Mouse (Mus musculus): ENCODE results near the gene Got1. TPM values are rescaled to one million over a fixed set of nuclear protein-coding genes. Genes with fewer than 3 reads are reported as not detected.

Gene Got1
- polyA plus RNA-seq, 1 experiment from 2014 or later = 49.3 TPM

DNA sequence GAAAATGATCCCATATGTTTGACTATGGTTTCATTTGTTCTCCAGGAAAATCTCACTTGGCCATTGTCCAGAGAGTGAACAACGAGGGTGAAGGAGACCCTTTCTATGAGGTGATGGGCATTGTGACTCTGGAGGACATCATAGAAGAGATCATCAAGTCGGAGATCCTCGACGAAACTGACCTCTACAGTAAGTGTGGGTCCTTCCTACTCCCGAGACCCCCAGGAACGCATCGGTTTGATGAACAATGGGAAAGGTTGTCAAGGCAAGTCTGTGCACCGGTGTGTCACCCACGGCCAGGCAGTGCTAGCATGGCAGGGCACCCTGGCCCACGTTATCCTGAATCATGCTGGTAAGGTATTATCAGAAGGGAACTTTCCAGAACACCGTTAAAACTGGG, 59.3 kb downstream of the Got1 start:
- no peak overlapping the region for H3K4me3 ChIP-seq (ENCODE audit: low read depth, low read length)

DNA sequence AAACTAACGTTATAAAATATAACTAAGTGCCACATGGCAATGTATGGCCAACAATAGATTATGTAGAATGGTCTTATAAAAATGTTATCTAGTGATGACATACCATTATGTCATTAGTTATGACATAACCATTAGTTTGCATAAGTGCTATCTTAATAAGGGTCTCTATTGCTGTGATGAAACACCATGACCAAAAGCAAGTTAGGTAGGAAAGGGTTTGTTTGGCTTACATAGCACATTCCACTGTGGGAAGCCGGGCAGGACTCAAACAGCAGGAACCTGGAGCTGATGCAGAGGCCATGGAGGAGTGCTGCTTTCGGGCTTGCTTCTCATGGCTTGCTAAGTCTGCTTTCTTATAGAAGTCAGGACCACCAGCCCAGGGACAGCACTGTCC, 60.1 kb downstream of the Got1 start:
- Histone ChIP-seq H3K9me3 (ENCODE audit: control insufficient read depth, low read length) (no peaks in the 10 kb centered on the region), H3K4me3 (ENCODE audit: low read depth, low read length) (no peak overlapping the region), H3K9ac (ENCODE audit: low read length) (no peak overlapping the region), H3K27ac (replicated peaks) (no peak overlapping the region), H3K4me2 (replicated peaks; ENCODE audit: low read depth) (no peak overlapping the region), H3K27me3 (ENCODE audit: control insufficient read depth, insufficient read depth, low read length) (no peaks in the 10 kb centered on the region), H3K4me1 (replicated peaks; ENCODE audit: control insufficient read depth, insufficient read depth) (no peaks in the 10 kb centered on the region), H3K36me3 (ENCODE audit: control insufficient read depth, insufficient read depth, low read length) (no peaks in the 10 kb centered on the region)
- TF ChIP-seq CTCF (IDR thresholded peaks at IDR 0.05; ENCODE audit: low read depth) (no peak), EP300 (optimal IDR thresholded peaks at IDR 0.05) (no peak)
- 68% methylated on average over 3 of the region's 3 CpGs for WGBS
- DNase-seq (ENCODE audit: low spot score) = no peak
- ATAC-seq (ENCODE audit: low FRiP score, low TSS enrichment) = no peak

More for the DNA sequence above, 59.3 kb downstream of the Got1 start:
- H3K4me1 ChIP-seq (replicated peaks; ENCODE audit: control insufficient read depth, insufficient read depth) = no peaks in the 10 kb centered on the region
- no peaks in the 10 kb centered on the region for H3K36me3 ChIP-seq (ENCODE audit: control insufficient read depth, insufficient read depth, low read length)
- DNase-seq (ENCODE audit: low spot score) (no peak), ATAC-seq (ENCODE audit: low FRiP score, low TSS enrichment) (no peak)
- H3K27ac ChIP-seq (replicated peaks) = no peak overlapping the region
- no peaks in the 10 kb centered on the region for H3K9me3 ChIP-seq (ENCODE audit: control insufficient read depth, low read length)
- no peak overlapping the region for H3K4me2 ChIP-seq (replicated peaks; ENCODE audit: low read depth)
- TF ChIP-seq EP300 (optimal IDR thresholded peaks at IDR 0.05) (no peak), CTCF (IDR thresholded peaks at IDR 0.05; ENCODE audit: low read depth) (no peak)
- 90% methylated on average over 11 of the region's 11 CpGs for WGBS
- no peak overlapping the region for H3K9ac ChIP-seq (ENCODE audit: low read length)
- no peaks in the 10 kb centered on the region for H3K27me3 ChIP-seq (ENCODE audit: control insufficient read depth, insufficient read depth, low read length)

DNA sequence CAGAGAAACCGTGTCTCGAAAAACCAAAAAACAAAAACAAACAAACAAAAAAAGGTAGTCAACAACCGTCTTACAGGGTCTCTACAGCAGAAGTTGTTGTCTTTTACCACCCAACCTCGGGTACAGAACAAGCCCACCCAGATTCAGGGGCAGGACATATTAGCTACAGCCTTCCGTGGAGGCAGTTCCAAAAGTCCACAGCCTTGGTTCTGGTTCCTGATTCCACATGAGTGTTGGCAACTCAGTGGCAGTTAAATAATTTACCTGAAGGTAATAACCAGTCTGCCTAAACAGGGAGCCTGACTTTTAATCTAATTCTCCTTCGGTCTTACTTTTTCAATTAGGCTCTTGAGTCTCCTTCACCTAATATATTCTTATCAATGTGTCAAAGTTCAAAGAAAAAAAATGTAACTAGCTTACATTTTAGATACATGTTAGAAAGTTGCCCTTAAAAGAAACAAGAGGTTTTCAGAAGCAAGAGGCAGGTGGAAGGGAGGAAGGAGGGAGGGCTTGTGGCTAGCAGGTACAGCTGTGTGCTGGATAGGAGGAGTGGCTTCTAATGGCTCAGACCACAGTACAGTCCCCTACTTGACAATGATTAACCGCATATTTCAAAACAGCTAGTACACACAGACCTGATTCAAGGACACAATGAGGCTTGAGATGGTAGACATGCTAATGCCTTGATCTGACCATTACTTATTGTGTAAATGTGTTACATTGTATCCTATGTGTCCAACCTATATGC, 60.7 kb downstream of the Got1 start:
- Histone ChIP-seq H3K36me3 (ENCODE audit: control insufficient read depth, insufficient read depth, low read length) (no peaks in the 10 kb centered on the region), H3K4me3 (ENCODE audit: low read depth, low read length) (no peak overlapping the region), H3K4me2 (replicated peaks; ENCODE audit: low read depth) (no peak overlapping the region), H3K27ac (replicated peaks) (no peak overlapping the region), H3K27me3 (ENCODE audit: control insufficient read depth, insufficient read depth, low read length) (no peaks in the 10 kb centered on the region), H3K4me1 (replicated peaks; ENCODE audit: control insufficient read depth, insufficient read depth) (no peaks in the 10 kb centered on the region), H3K9ac (ENCODE audit: low read length) (no peak overlapping the region), H3K9me3 (ENCODE audit: control insufficient read depth, low read length) (no peaks in the 10 kb centered on the region)
- ATAC-seq (ENCODE audit: low FRiP score, low TSS enrichment) = no peak
- TF ChIP-seq CTCF (IDR thresholded peaks at IDR 0.05; ENCODE audit: low read depth) (no peak), EP300 (optimal IDR thresholded peaks at IDR 0.05) (no peak)
- no peak for DNase-seq (ENCODE audit: low spot score)
- 89% methylated on average over 7 of the region's 7 CpGs for WGBS

DNA sequence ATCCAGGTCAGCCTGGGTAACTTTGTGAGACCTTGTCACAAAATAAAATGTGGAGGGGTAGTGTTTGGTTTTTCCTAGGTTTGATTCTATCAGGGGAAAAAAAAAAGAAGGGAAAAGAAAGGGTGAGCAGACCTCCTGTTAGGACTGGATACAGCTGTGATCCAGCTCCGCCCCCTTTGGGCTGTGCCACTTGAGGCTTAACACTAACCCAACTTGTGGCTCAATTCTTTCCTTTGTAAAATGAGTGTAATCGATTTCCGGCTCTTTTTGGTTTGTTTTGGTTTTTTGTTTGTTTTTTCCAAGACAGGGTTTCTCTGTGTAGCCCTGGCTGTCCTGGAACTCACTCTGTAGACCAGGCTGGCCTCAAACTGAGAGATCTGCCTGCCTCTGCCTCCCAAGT, 62.3 kb downstream of the Got1 start:
- no peak overlapping the region for H3K4me3 ChIP-seq (ENCODE audit: low read depth, low read length)

DNA sequence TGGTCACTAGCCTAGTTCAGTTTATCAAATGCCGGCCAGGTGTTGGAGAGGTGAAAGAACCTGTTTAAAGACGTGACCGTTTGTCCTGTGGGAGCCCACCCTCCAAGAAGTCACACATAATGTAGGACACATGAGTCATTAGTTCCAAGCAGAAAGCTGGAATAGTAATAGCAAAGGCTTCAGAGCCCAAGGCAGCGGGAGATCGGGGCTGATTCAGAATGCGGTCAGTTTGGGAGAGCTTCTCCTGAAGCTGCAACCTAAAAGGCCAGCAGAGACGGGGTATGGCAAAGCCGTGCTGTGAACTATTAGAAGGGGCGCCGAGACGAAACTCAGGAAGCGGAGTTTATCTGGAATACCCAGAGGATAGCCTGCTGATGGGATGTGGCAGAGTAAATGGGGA, 63.9 kb downstream of the Got1 start:
- ATAC-seq (ENCODE audit: low FRiP score, low TSS enrichment) (no peak), DNase-seq (ENCODE audit: low spot score) (no peak)
- no peaks in the 10 kb centered on the region for H3K4me1 ChIP-seq (replicated peaks; ENCODE audit: control insufficient read depth, insufficient read depth)
- WGBS = 87% methylated on average over 12 of the region's 12 CpGs
- no peak overlapping the region for H3K4me2 ChIP-seq (replicated peaks; ENCODE audit: low read depth)
- H3K9ac ChIP-seq (ENCODE audit: low read length) = no peak overlapping the region
- no peak overlapping the region for H3K27ac ChIP-seq (replicated peaks)
- no peaks in the 10 kb centered on the region for H3K27me3 ChIP-seq (ENCODE audit: control insufficient read depth, insufficient read depth, low read length)
- no peak for TF ChIP-seq EP300 (optimal IDR thresholded peaks at IDR 0.05)
- H3K4me3 ChIP-seq (ENCODE audit: low read depth, low read length) = no peak overlapping the region
- H3K9me3 ChIP-seq (ENCODE audit: control insufficient read depth, low read length) = no peaks in the 10 kb centered on the region
- H3K36me3 ChIP-seq (ENCODE audit: control insufficient read depth, insufficient read depth, low read length) = no peaks in the 10 kb centered on the region

More for the DNA sequence above, 62.3 kb downstream of the Got1 start:
- H3K4me1 ChIP-seq (replicated peaks; ENCODE audit: control insufficient read depth, insufficient read depth) = no peaks in the 10 kb centered on the region
- TF ChIP-seq EP300 (optimal IDR thresholded peaks at IDR 0.05) (no peak), CTCF (IDR thresholded peaks at IDR 0.05; ENCODE audit: low read depth) (no peak)
- H3K36me3 ChIP-seq (ENCODE audit: control insufficient read depth, insufficient read depth, low read length) = no peaks in the 10 kb centered on the region
- DNase-seq (ENCODE audit: low spot score) (no peak), ATAC-seq (ENCODE audit: low FRiP score, low TSS enrichment) (no peak)
- H3K27me3 ChIP-seq (ENCODE audit: control insufficient read depth, insufficient read depth, low read length) = no peaks in the 10 kb centered on the region
- no peak overlapping the region for H3K9ac ChIP-seq (ENCODE audit: low read length)
- no peaks in the 10 kb centered on the region for H3K9me3 ChIP-seq (ENCODE audit: control insufficient read depth, low read length)
- no peak overlapping the region for H3K27ac ChIP-seq (replicated peaks)
- H3K4me2 ChIP-seq (replicated peaks; ENCODE audit: low read depth) = no peak overlapping the region
- WGBS = 93% methylated on average over 3 of the region's 3 CpGs

DNA sequence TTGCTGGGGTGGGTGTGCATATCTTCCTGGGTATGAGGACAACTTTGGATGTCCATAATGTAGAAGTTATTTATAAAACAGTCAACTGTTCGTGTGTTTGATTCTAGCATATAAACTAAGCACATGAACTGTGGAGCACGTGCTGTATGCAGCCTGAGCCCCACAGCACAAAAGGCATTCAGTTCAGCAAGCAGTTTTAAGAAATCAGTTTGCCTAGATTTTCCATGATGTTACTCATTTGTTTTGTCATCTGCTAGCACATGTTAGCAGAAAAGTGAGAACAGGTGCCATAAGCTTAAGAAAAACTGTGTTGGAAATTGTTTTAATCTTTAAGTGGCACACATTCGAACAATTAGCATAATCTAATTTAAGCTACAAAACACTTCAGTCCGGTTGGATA, 64.5 kb downstream of the Got1 start:
- Histone ChIP-seq H3K4me2 (replicated peaks; ENCODE audit: low read depth) (no peak overlapping the region), H3K27me3 (ENCODE audit: control insufficient read depth, insufficient read depth, low read length) (no peaks in the 10 kb centered on the region), H3K4me3 (ENCODE audit: low read depth, low read length) (no peak overlapping the region), H3K36me3 (ENCODE audit: control insufficient read depth, insufficient read depth, low read length) (no peaks in the 10 kb centered on the region), H3K9me3 (ENCODE audit: control insufficient read depth, low read length) (no peaks in the 10 kb centered on the region), H3K4me1 (replicated peaks; ENCODE audit: control insufficient read depth, insufficient read depth) (no peaks in the 10 kb centered on the region), H3K9ac (ENCODE audit: low read length) (no peak overlapping the region), H3K27ac (replicated peaks) (no peak overlapping the region)
- ATAC-seq (ENCODE audit: low FRiP score, low TSS enrichment) (no peak), DNase-seq (ENCODE audit: low spot score) (no peak)
- TF ChIP-seq CTCF (IDR thresholded peaks at IDR 0.05; ENCODE audit: low read depth) (no peak), EP300 (optimal IDR thresholded peaks at IDR 0.05) (no peak)
- 59% methylated on average over 4 of the region's 4 CpGs for WGBS

Data from stomach, postnatal 0 days (tissue).